Mouse (Mus musculus) neural tube, embryonic 14.5 days (tissue): ENCODE results near the gene Tmtc1. TPM values are rescaled to one million over a fixed set of nuclear protein-coding genes. Genes with fewer than 3 reads are reported as not detected.

Experiments
- ATAC-seq: fragments of 200-750 bp; cut with Nextera tagmentation; 2 replicates; pipeline ENCODE4 v1.8.0; 2017; ENCODE audit warnings: low read depth, mild to moderate bottlenecking, moderate TSS enrichment, moderate library complexity
- H3K27ac ChIP-seq: fragments of 300-500 bp; sonication (generic); 2 replicates; pipeline ENCODE4 v1.5.1; 2014; ENCODE audit warnings: low read depth, mild to moderate bottlenecking, control low read depth, low read length, moderate library complexity, mixed read lengths
- H3K27me3 ChIP-seq: fragments of 300-500 bp; sonication (generic); 2 replicates; pipeline ENCODE4 v1.6.1; 2014; ENCODE audit warnings: low read length; ENCODE audit not compliant: control insufficient read depth, insufficient read depth
- H3K36me3 ChIP-seq: fragments of 300-500 bp; sonication (generic); 2 replicates; pipeline ENCODE4 v1.6.1; 2014; ENCODE audit warnings: low read length, mixed read lengths; ENCODE audit not compliant: control insufficient read depth, insufficient read depth
- H3K4me1 ChIP-seq: fragments of 300-500 bp; sonication (generic); 2 replicates; pipeline ENCODE4 v1.6.1; 2014; ENCODE audit warnings: low read length; ENCODE audit not compliant: control insufficient read depth, insufficient read depth
- H3K4me2 ChIP-seq: fragments of 300-500 bp; sonication (generic); 2 replicates; pipeline ENCODE4 v1.6.1; 2014; ENCODE audit warnings: mild to moderate bottlenecking, low read depth, low read length, control low read depth
- H3K4me3 ChIP-seq: fragments of 300-500 bp; sonication (generic); 2 replicates; pipeline ENCODE4 v1.5.1; 2014; ENCODE audit warnings: low read depth, low read length, control low read depth, mixed read lengths
- H3K9ac ChIP-seq: fragments of 300-500 bp; sonication (generic); replicated peaks from 2 replicates; pipeline ENCODE4 v1.6.1; 2014; ENCODE audit warnings: low read depth, mild to moderate bottlenecking, control low read depth, low read length, mixed read lengths
- H3K9me3 ChIP-seq: fragments of 300-500 bp; sonication (generic); 2 replicates; pipeline ENCODE4 v1.6.1; 2016; ENCODE audit warnings: low read length; ENCODE audit not compliant: control insufficient read depth
- WGBS: fragments of 180-500 bp; shearing (Covaris S2); extraction: QIAGEN DNeasy Blood & Tissue Kit; methylation state at CpG from one replicate; pipeline ENCODE4 v1.1.7; 2014; 5-methylcytosine and 5-hydroxymethylcytosine counted together
- polyA plus RNA-seq: library from polyadenylated mRNA; unstranded; fragments of >200 nt; fragmentation: Nextera tagmentation; extraction: Ambion mirVana; gene quantifications from 2 replicates; pipeline ENCODE4 v1.2.1, GENCODE M21; 2014

Tmtc1 gene
- polyA plus RNA-seq, 1 experiment from 2014 or later, result 6.2 TPM

DNA sequence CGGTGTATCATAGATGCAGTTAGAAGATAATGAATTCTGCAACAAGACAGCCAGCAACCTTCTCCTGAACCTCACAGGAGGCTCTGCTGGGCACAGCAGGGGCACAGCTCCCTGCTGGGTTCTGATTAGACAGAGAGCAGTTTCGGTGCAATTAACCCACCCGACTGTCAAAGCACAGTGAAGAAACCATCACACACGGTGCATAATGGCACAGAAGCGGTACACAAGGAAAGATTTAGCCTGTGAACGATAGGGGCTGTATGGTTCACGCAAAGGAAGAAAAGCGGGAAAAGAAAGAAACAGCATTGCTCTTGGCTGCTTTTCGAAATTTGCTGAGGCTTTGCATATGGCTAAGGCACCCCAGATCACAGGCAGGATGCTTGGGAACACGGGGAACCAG is 52.0 kb downstream of the Tmtc1 start:
- Histone ChIP-seq H3K4me1 (peaks cover 27% of the 10 kb centered on the region), H3K36me3 (no peaks in the 10 kb centered on the region), H3K4me2 (peak overlapping the region; percentile 3; the same call in 1 of the 2 replicates), H3K4me3 (no peak overlapping the region), H3K9ac (no peak overlapping the region), H3K27me3 (no peaks in the 10 kb centered on the region), H3K27ac (peak overlapping the region; percentile 18; the same call in 1 of the 2 replicates), H3K9me3 (no peaks in the 10 kb centered on the region)
- WGBS, result 13% methylated on average over 10 of the region's 10 CpGs
- ATAC-seq, result peak; percentile 74

GRCm38 (mm10) chr6:148391286-148391685 is 52.9 kb downstream of the Tmtc1 start:
- WGBS, result 77% methylated on average over 7 of the region's 7 CpGs
- H3K9me3 ChIP-seq, result no peaks in the 10 kb centered on the region

GRCm38 (mm10) chr6:148390630-148391276 is 53.4 kb downstream of the Tmtc1 start:
- Histone ChIP-seq H3K4me3 (no peak overlapping the region), H3K4me2 (no peak overlapping the region), H3K4me1 (peaks cover 27% of the 10 kb centered on the region), H3K27ac (no peak overlapping the region), H3K27me3 (no peaks in the 10 kb centered on the region), H3K36me3 (no peaks in the 10 kb centered on the region), H3K9me3 (no peaks in the 10 kb centered on the region), H3K9ac (no peak overlapping the region)
- no peak for ATAC-seq
- WGBS, result 28% methylated on average over 4 of the region's 4 CpGs

More at GRCm38 (mm10) chr6:148391286-148391685, 52.9 kb downstream of the Tmtc1 start:
- Histone ChIP-seq H3K4me2 (no peak overlapping the region), H3K27me3 (no peaks in the 10 kb centered on the region), H3K27ac (peak overlapping the region; percentile 18), H3K4me1 (peaks cover 27% of the 10 kb centered on the region), H3K4me3 (no peak overlapping the region), H3K36me3 (no peaks in the 10 kb centered on the region), H3K9ac (no peak overlapping the region)
- no peak for ATAC-seq

- H3K9ac ChIP-seq, result no peak overlapping the region
- no peak overlapping the region for H3K4me3 ChIP-seq
- no peak overlapping the region for H3K27ac ChIP-seq
- no peak overlapping the region for H3K4me2 ChIP-seq
- no peaks in the 10 kb centered on the region for H3K27me3 ChIP-seq
- no peaks in the 10 kb centered on the region for H3K36me3 ChIP-seq
- WGBS, result 52% methylated on average over 1 of the region's 1 CpGs
- H3K4me1 ChIP-seq, result peaks cover 22% of the 10 kb centered on the region
- no peak for ATAC-seq
- H3K9me3 ChIP-seq, result no peaks in the 10 kb centered on the region
Measured at GRCm38 (mm10) chr6:148387990-148388389, 56.2 kb downstream of the Tmtc1 start.

DNA sequence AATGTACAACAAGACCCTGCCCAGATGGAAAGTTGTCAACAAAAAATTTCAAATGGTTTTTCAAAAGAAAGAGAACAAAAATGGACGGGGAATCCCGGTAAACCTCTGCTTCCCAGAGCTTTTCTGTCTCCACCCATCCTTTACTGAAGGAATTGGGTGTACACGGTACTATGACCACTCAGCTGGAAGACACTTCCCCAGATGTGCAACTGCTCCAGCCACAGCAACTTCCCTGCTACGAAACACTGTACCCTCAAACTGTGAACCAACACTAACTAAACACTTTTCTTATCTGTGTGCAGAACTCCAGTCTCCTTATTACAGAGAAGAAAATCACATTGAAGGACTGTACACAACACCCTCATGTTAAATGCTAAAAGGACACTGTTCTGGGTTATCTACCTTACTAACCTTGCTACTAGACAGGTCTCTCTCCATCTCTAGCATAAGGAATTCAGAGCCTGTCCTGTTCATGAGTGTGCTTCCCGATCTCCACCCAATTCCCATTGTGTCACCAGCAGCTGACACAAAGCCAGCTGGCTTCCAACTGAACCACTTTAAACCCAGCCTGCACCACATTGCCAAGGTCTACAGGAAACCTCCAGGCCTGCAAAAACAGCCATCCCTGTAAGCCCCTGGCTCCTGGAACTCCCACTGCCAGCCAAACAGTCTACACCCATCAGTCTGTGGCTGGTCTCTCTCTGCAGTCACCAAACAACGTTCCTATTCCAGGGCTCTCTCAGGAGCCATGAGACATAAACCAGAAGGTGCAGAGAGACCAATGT is 59.9 kb downstream of the Tmtc1 start:
- Histone ChIP-seq H3K4me1 (no peaks in the 10 kb centered on the region), H3K9ac (no peak overlapping the region), H3K4me3 (no peak overlapping the region), H3K36me3 (no peaks in the 10 kb centered on the region), H3K4me2 (no peak overlapping the region), H3K27me3 (no peaks in the 10 kb centered on the region), H3K27ac (no peak overlapping the region), H3K9me3 (no peaks in the 10 kb centered on the region)
- WGBS, result 71% methylated on average over 6 of the region's 6 CpGs
- ATAC-seq, result no peak

DNA sequence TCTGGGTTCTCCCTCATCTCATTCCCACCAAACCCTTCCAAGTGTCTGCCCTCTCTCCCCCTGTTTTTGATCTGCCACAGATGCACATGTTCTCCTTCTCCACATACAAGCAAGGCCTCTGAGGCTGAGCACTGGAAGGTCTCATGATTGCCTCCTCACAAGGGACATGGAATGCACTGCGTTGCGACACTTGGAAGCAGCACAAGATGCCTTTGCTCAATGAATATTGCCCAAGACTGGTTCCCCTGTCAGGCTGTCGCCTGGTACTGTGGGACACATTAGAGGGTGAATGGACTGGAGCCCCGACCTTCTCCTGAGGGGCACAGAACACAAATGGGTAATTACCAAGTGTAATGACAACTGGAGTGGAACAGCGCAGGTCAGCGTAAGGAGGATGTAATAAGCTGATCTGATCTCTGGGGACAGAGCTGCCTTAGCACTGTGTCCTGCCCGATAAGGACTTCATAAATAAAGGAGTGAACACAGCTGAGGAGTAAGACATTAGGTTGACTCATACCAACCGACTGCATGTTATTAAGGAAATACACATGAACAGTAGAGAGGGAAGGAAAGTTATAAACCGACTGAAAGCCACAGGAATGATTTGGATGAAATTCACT is 62.9 kb downstream of the Tmtc1 start:
- Histone ChIP-seq H3K4me3 (no peak overlapping the region), H3K27me3 (no peaks in the 10 kb centered on the region), H3K9me3 (no peaks in the 10 kb centered on the region), H3K4me1 (no peaks in the 10 kb centered on the region), H3K27ac (no peak overlapping the region), H3K36me3 (no peaks in the 10 kb centered on the region), H3K9ac (no peak overlapping the region), H3K4me2 (no peak overlapping the region)
- WGBS, result 58% methylated on average over 9 of the region's 9 CpGs
- ATAC-seq, result peak; percentile 65; the same call in 1 of the 2 replicates

GRCm38 (mm10) chr6:148375618-148376209 is 68.5 kb downstream of the Tmtc1 start:
- no peak overlapping the region for H3K4me3 ChIP-seq
- no peaks in the 10 kb centered on the region for H3K27me3 ChIP-seq
- no peak overlapping the region for H3K27ac ChIP-seq
- H3K9ac ChIP-seq, result no peak overlapping the region
- no peak overlapping the region for H3K4me2 ChIP-seq
- 70% methylated on average over 3 of the region's 3 CpGs for WGBS
- no peaks in the 10 kb centered on the region for H3K9me3 ChIP-seq
- no peaks in the 10 kb centered on the region for H3K36me3 ChIP-seq
- no peaks in the 10 kb centered on the region for H3K4me1 ChIP-seq
- ATAC-seq, result no peak

- H3K27me3 ChIP-seq, result no peaks in the 10 kb centered on the region
- WGBS, result 80% methylated on average over 3 of the region's 3 CpGs
Measured at GRCm38 (mm10) chr6:148375015-148375414, 69.2 kb downstream of the Tmtc1 start.

More at GRCm38 (mm10) chr6:148375015-148375414, 69.2 kb downstream of the Tmtc1 start:
- Histone ChIP-seq H3K9ac (no peak overlapping the region), H3K9me3 (no peaks in the 10 kb centered on the region), H3K4me1 (no peaks in the 10 kb centered on the region), H3K27ac (no peak overlapping the region), H3K36me3 (no peaks in the 10 kb centered on the region), H3K4me3 (no peak overlapping the region), H3K4me2 (no peak overlapping the region)
- ATAC-seq, result no peak
